Comparison of ENCODE assay signal across 9 mouse cellular contexts in genomic region chr3:37705436-37705835, GRCm38 (mm10). TPM values are rescaled to one million over a fixed set of nuclear protein-coding genes. Genes with fewer than 3 reads are reported as not detected.
A peak's percentile ranks its signal among the peaks of the same experiment; 100 is the strongest.
DNase-seq lines count a peak whose midpoint lies in the region; ATAC-seq and TF ChIP-seq lines count a peak whose summit lies in the region.
"Had no signal": no experiment of that assay in that cellular context is flagged by ENCODE, and none has a peak within 500 bp of the region (broad histone marks: within the 10 kb centered on the region; RNA-seq: fewer than 3 reads in every experiment).

No protein-coding gene starts in this region.

- no peak overlapping the region for H3K4me2 ChIP-seq in forebrain, embryonic 16.5 days (ENCODE audit: low read length)
- H3K4me2 ChIP-seq in kidney, embryonic 14.5 days (replicated peaks; ENCODE audit: low read depth, low read length) = no peak overlapping the region
- H3K4me2 ChIP-seq in intestine, embryonic 14.5 days (ENCODE audit: low read length) = no peak overlapping the region
- H3K4me2 ChIP-seq: hindbrain, embryonic 13.5 days had no signal

- peaks cover 14% of the 10 kb centered on the region for H3K9me3 ChIP-seq in forebrain, embryonic 10.5 days
- H3K9me3 ChIP-seq in forebrain, embryonic 16.5 days (ENCODE audit: control insufficient read depth, low read length) = peaks cover 5% of the 10 kb centered on the region
- peaks cover 8% of the 10 kb centered on the region for H3K9me3 ChIP-seq in kidney, embryonic 14.5 days (ENCODE audit: control insufficient read depth, low read length)
- no peaks in the 10 kb centered on the region; the same call in 1 of the 2 replicates for H3K9me3 ChIP-seq in E14TG2a.4 (ENCODE audit: low read length)
- peaks cover 4% of the 10 kb centered on the region; the same call in 1 of the 2 replicates for H3K9me3 ChIP-seq in intestine, embryonic 14.5 days (ENCODE audit: control insufficient read depth, low read length)

- WGBS in forebrain, embryonic 10.5 days = 54% methylated on average over 6 of the region's 6 CpGs
- WGBS in forebrain, embryonic 16.5 days = 66% methylated on average over 6 of the region's 6 CpGs
- 33% methylated on average over 6 of the region's 6 CpGs for WGBS in kidney, embryonic 14.5 days
- 29% methylated on average over 6 of the region's 6 CpGs for WGBS in intestine, embryonic 14.5 days

- no peak overlapping the region for H3K4me3 ChIP-seq in forebrain, embryonic 10.5 days
- H3K4me3 ChIP-seq in forebrain, embryonic 16.5 days (replicated peaks; ENCODE audit: low read length) = no peak overlapping the region
- no peak overlapping the region for H3K4me3 ChIP-seq in kidney, embryonic 14.5 days (ENCODE audit: low read length)
- H3K4me3 ChIP-seq in E14TG2a.4 (replicated peaks; ENCODE audit: low read length) = peak overlapping the region; percentile 58
- no peak overlapping the region for H3K4me3 ChIP-seq in intestine, embryonic 14.5 days (ENCODE audit: low read depth, low read length)
- H3K4me3 ChIP-seq: hindbrain, embryonic 13.5 days had no signal

- H3K27me3 ChIP-seq in forebrain, embryonic 10.5 days (ENCODE audit: poor library complexity, severe bottlenecking) = no peaks in the 10 kb centered on the region
- H3K27me3 ChIP-seq in forebrain, embryonic 16.5 days (replicated peaks; ENCODE audit: control insufficient read depth, insufficient read depth, low read length) = no peaks in the 10 kb centered on the region
- no peaks in the 10 kb centered on the region for H3K27me3 ChIP-seq in kidney, embryonic 14.5 days (ENCODE audit: control insufficient read depth, insufficient read depth, low read length)
- H3K27me3 ChIP-seq in E14TG2a.4 (ENCODE audit: insufficient read depth, low read length) = no peaks in the 10 kb centered on the region
- no peaks in the 10 kb centered on the region for H3K27me3 ChIP-seq in intestine, embryonic 14.5 days (replicated peaks; ENCODE audit: control insufficient read depth, insufficient read depth, low read length)
- H3K27me3 ChIP-seq: hindbrain, embryonic 13.5 days had no signal

- peak overlapping the region; percentile 48 for H3K27ac ChIP-seq in forebrain, embryonic 10.5 days
- H3K27ac ChIP-seq in forebrain, embryonic 16.5 days (ENCODE audit: low read length) = no peak overlapping the region
- peak overlapping the region; percentile 32; the same call in 1 of the 2 replicates for H3K27ac ChIP-seq in kidney, embryonic 14.5 days (ENCODE audit: low read depth, low read length)
- peak overlapping the region; percentile 16; the same call in 1 of the 2 replicates for H3K27ac ChIP-seq in intestine, embryonic 14.5 days (ENCODE audit: low read depth)
- H3K27ac ChIP-seq: hindbrain, embryonic 13.5 days had no signal

- TF ChIP-seq CTCF in E14TG2a.4 (conservative IDR thresholded peaks at IDR 0.05; ENCODE audit: low read length) = no peak

- no peaks in the 10 kb centered on the region for H3K36me3 ChIP-seq in forebrain, embryonic 10.5 days (replicated peaks)
- no peaks in the 10 kb centered on the region for H3K36me3 ChIP-seq in forebrain, embryonic 16.5 days (ENCODE audit: control insufficient read depth, insufficient read depth)
- H3K36me3 ChIP-seq in kidney, embryonic 14.5 days (ENCODE audit: control insufficient read depth, insufficient read depth, low read length) = no peaks in the 10 kb centered on the region
- H3K36me3 ChIP-seq in E14TG2a.4 (ENCODE audit: insufficient read depth, low read length) = peaks cover 4% of the 10 kb centered on the region; the same call in 1 of the 2 replicates
- H3K36me3 ChIP-seq in intestine, embryonic 14.5 days (ENCODE audit: control insufficient read depth, insufficient read depth, low read length) = no peaks in the 10 kb centered on the region
- H3K36me3 ChIP-seq: hindbrain, embryonic 13.5 days had no signal

- DNase-seq in forebrain, embryonic 10.5 days (ENCODE audit: extremely low spot score, low spot score) = no peak
- DNase-seq in kidney, postnatal 14 days = no peak
- no peak for DNase-seq in intestine, embryonic 14.5 days (ENCODE audit: low spot score)
- DNase-seq in adipocyte (ENCODE audit: low spot score) = no peak
- DNase-seq in layer of hippocampus, postnatal 14 days (ENCODE audit: low spot score in 2 of 2) = no peak

- H3K9ac ChIP-seq in forebrain, embryonic 16.5 days (replicated peaks; ENCODE audit: low read depth, low read length) = no peak overlapping the region
- no peak overlapping the region for H3K9ac ChIP-seq in kidney, embryonic 14.5 days (ENCODE audit: low read depth, low read length)
- no peak overlapping the region for H3K9ac ChIP-seq in intestine, embryonic 14.5 days (ENCODE audit: low read length)
- H3K9ac ChIP-seq: hindbrain, embryonic 13.5 days had no signal

- no peak for ATAC-seq in forebrain, embryonic 16.5 days
- ATAC-seq in kidney, embryonic 14.5 days (ENCODE audit: low FRiP score, low TSS enrichment) = no peak
- no peak for ATAC-seq in intestine, embryonic 14.5 days (replicated peaks; ENCODE audit: low FRiP score, low TSS enrichment, low read depth)

- H3K4me1 ChIP-seq in forebrain, embryonic 10.5 days = peaks cover 17% of the 10 kb centered on the region
- no peaks in the 10 kb centered on the region for H3K4me1 ChIP-seq in forebrain, embryonic 16.5 days (replicated peaks; ENCODE audit: control insufficient read depth, insufficient read depth, low read length)
- H3K4me1 ChIP-seq in kidney, embryonic 14.5 days (ENCODE audit: control insufficient read depth, insufficient read depth, low read length) = peaks cover 12% of the 10 kb centered on the region; the same call in 1 of the 2 replicates
- peaks cover 34% of the 10 kb centered on the region for H3K4me1 ChIP-seq in E14TG2a.4 (replicated peaks; ENCODE audit: low read depth, low read length)
- H3K4me1 ChIP-seq in intestine, embryonic 14.5 days (replicated peaks; ENCODE audit: control insufficient read depth, insufficient read depth, low read length) = peaks cover 6% of the 10 kb centered on the region; the same call in 1 of the 2 replicates
- H3K4me1 ChIP-seq: hindbrain, embryonic 13.5 days had no signal

RNA-seq across cellular contexts. Expression of gene Gm5148, which starts 18.9 kb away (rescaled TPM):
- polyA plus RNA-seq in forebrain, embryonic 10.5 days (2016; fragmentation: Nextera tagmentation; extraction: Ambion mirVana) = 2.4 and 3.5 TPM in 2 replicates
- 5.1 and 6.1 TPM in 2 replicates for polyA plus RNA-seq in forebrain, embryonic 16.5 days (2015; fragmentation: Nextera tagmentation; extraction: Ambion mirVana)
- 8.1 and 9.4 TPM in 2 replicates for polyA plus RNA-seq in kidney, embryonic 14.5 days (2014; fragmentation: Nextera tagmentation; extraction: Ambion mirVana)
- polyA plus RNA-seq in intestine, embryonic 14.5 days (2014; fragmentation: Nextera tagmentation; extraction: Ambion mirVana) = 5.2 and 6.0 TPM in 2 replicates
- 1 to 10 TPM; 2.2 TPM for total RNA-seq in layer of hippocampus, postnatal 14 days (2021)
